Mouse (Mus musculus): ENCODE measurements around the gene Dcaf5.

GRCm38 (mm10) chr12:80340936-80341335 is 95.5 kb downstream of the Dcaf5 start:
- TF ChIP-seq POLR2A (IDR thresholded peaks at IDR 0.05; ENCODE audit: extremely low read depth, insufficient read depth, low read length) (no peak), CTCF (IDR thresholded peaks at IDR 0.05; ENCODE audit: low read depth, low read length) (no peak)

Measured in liver, adult 2 months (tissue).